Mouse (Mus musculus) spleen, adult 2 months (tissue): ENCODE data around the gene Csrp1.

Experiments
- CTCF ChIP-seq: fragments of 200-500 bp; IDR thresholded peaks from 2 replicates; pipeline ENCODE4 v1.5.1; 2011; ENCODE audit warnings: mild to moderate bottlenecking, inconsistent platforms; ENCODE audit not compliant: insufficient read depth, insufficient read length, insufficient replicate concordance; ENCODE audit errors: extremely low read depth
- POLR2A ChIP-seq: fragments of 200-500 bp; IDR thresholded peaks from 2 replicates; pipeline ENCODE4 v1.6.1; 2011; ENCODE audit warnings: low read depth, low read length, inconsistent platforms

DNA sequence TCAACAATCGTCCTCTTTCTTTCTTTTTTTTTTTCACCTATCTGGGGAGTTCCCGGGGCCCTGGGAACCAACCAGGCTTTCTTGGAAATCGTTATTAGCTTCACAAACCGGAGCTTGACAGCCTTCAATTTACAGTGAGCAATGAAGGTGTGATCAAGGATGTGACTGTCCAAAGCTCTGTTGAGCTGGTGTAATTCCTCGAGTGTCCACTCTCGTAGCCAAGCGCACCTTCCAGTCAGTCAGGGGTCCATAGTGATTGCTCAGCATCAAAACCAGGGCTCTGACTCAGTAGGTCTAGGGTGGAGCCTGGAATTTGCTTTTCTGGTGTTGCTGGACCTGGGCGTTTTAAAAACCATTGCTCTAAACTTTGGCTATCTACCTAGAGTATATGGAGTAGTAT, 40.4 kb downstream of the Csrp1 start:
- TF ChIP-seq POLR2A (no peak), CTCF (no peak)
